Comparison of ENCODE assay signal across 16 mouse cellular contexts in the genomic region with DNA sequence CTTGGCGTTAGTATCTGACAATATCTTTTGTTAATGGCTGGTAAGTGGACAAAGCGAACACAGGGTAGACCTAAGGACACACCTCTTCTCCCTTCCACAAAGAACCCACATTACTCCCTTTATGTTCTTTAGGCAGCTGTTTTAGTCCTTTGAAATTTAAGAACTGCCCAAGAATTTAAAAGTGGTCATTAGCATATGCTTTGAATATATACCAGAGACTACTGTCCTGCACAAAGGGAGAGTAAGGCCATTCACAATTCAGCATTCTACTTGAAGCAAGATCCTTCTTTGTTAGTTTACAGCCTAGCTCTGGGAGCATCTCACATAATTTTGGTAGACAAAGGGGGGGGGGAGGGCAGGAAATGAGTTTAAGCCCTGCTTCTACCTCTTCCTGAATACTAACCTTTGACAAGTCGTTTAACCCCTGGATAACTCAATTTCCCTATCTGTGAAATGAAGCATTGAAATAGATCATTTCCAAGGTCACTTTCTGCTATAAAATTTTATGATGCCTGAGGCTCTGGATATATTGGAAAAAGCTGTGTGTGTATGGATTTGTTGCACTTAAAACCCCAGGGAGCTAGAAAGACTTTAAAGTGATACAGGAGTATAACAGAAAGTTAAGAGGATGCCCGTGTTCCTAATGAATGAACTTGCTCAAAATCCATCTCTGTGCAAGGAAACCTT.
DNase-seq lines count a peak whose midpoint lies in the region; ATAC-seq and TF ChIP-seq lines count a peak whose summit lies in the region.
"Had no signal": no experiment of that assay in that cellular context is flagged by ENCODE, and none has a peak within 500 bp of the region (broad histone marks: within the 10 kb centered on the region; RNA-seq: fewer than 3 reads in every experiment).

No protein-coding gene starts in this region.

- DNase-seq in hindbrain, embryonic 10.5 days (ENCODE audit: low spot score): no peak
- no peak for DNase-seq in hindbrain, embryonic 14.5 days (ENCODE audit: low spot score)
- DNase-seq in midbrain, postnatal 0 days (ENCODE audit: low spot score): no peak
- no peak for DNase-seq in layer of hippocampus, postnatal 25 days (ENCODE audit: extremely low spot score in 1 of 2, low spot score in 1 of 2)
- DNase-seq: B cell, adult 2 months; cerebellum, postnatal 14 days; heart, adult 11 months; lung, adult 2 months; right cerebral cortex, postnatal 4 days; thymus, postnatal 25 days had no signal

- H3K9ac ChIP-seq in hindbrain, embryonic 14.5 days: no peak overlapping the region
- H3K9ac ChIP-seq in midbrain, embryonic 12.5 days (replicated peaks): no peak overlapping the region
- H3K9ac ChIP-seq in midbrain, postnatal 0 days (replicated peaks; ENCODE audit: low read length, poor library complexity, severe bottlenecking): no peak overlapping the region
- no peak overlapping the region for H3K9ac ChIP-seq in forebrain, embryonic 13.5 days
- no peak overlapping the region for H3K9ac ChIP-seq in neural tube, embryonic 12.5 days

- no peak overlapping the region for H3K4me2 ChIP-seq in hindbrain, embryonic 14.5 days (replicated peaks)
- no peak overlapping the region for H3K4me2 ChIP-seq in midbrain, embryonic 12.5 days (replicated peaks)
- no peak overlapping the region for H3K4me2 ChIP-seq in midbrain, postnatal 0 days (ENCODE audit: low read depth, low read length, poor library complexity, severe bottlenecking)
- H3K4me2 ChIP-seq in forebrain, embryonic 13.5 days: no peak overlapping the region
- no peak overlapping the region for H3K4me2 ChIP-seq in neural tube, embryonic 12.5 days (replicated peaks)

- H3K4me3 ChIP-seq in hindbrain, embryonic 10.5 days: no peak overlapping the region
- no peak overlapping the region for H3K4me3 ChIP-seq in hindbrain, embryonic 14.5 days (replicated peaks; ENCODE audit: low read length)
- H3K4me3 ChIP-seq in midbrain, embryonic 12.5 days: no peak overlapping the region
- H3K4me3 ChIP-seq in midbrain, postnatal 0 days (ENCODE audit: low read depth, low read length): no peak overlapping the region
- H3K4me3 ChIP-seq in forebrain, embryonic 13.5 days: no peak overlapping the region
- H3K4me3 ChIP-seq in neural tube, embryonic 12.5 days: no peak overlapping the region
- H3K4me3 ChIP-seq: megakaryocyte, embryonic 14.5 days had no signal

- TF ChIP-seq CTCF in midbrain, postnatal 0 days (IDR thresholded peaks at IDR 0.05): no peak

- 0 out of 2 replicates have a peak, but pooled peaks cover 2% of the 10 kb centered on the region for H3K9me3 ChIP-seq in hindbrain, embryonic 10.5 days
- no peaks in the 10 kb centered on the region for H3K9me3 ChIP-seq in hindbrain, embryonic 14.5 days (ENCODE audit: control insufficient read depth, low read length)
- no peaks in the 10 kb centered on the region for H3K9me3 ChIP-seq in midbrain, embryonic 12.5 days
- H3K9me3 ChIP-seq in midbrain, postnatal 0 days (ENCODE audit: low read length): no peaks in the 10 kb centered on the region
- no peaks in the 10 kb centered on the region for H3K9me3 ChIP-seq in forebrain, embryonic 13.5 days (replicated peaks)
- no peaks in the 10 kb centered on the region for H3K9me3 ChIP-seq in neural tube, embryonic 12.5 days

- H3K27me3 ChIP-seq in hindbrain, embryonic 10.5 days (ENCODE audit: insufficient read depth, poor library complexity, severe bottlenecking): no peaks in the 10 kb centered on the region
- H3K27me3 ChIP-seq in hindbrain, embryonic 14.5 days (ENCODE audit: control insufficient read depth, insufficient read depth, low read length): no peaks in the 10 kb centered on the region
- no peaks in the 10 kb centered on the region for H3K27me3 ChIP-seq in midbrain, embryonic 12.5 days
- H3K27me3 ChIP-seq in midbrain, postnatal 0 days (ENCODE audit: insufficient read depth, low read length): no peaks in the 10 kb centered on the region; the same call in 1 of the 2 replicates
- no peaks in the 10 kb centered on the region for H3K27me3 ChIP-seq in forebrain, embryonic 13.5 days
- H3K27me3 ChIP-seq in neural tube, embryonic 12.5 days (replicated peaks): no peaks in the 10 kb centered on the region
- H3K27me3 ChIP-seq: megakaryocyte, embryonic 14.5 days had no signal

- 55% methylated on average over 4 of the region's 4 CpGs for WGBS in hindbrain, embryonic 10.5 days
- 39% methylated on average over 4 of the region's 4 CpGs for WGBS in hindbrain, embryonic 14.5 days
- WGBS in midbrain, embryonic 12.5 days: 50% methylated on average over 4 of the region's 4 CpGs
- WGBS in midbrain, postnatal 0 days: 34% methylated on average over 4 of the region's 4 CpGs
- WGBS in forebrain, embryonic 13.5 days: 19% methylated on average over 4 of the region's 4 CpGs
- whole genome bisulfite sequencing in neural tube, embryonic 12.5 days: 21% methylated on average over 4 of the region's 4 CpGs

- peak overlapping the region; percentile 60 for H3K27ac ChIP-seq in hindbrain, embryonic 10.5 days
- H3K27ac ChIP-seq in hindbrain, embryonic 14.5 days: no peak overlapping the region; the same call in 1 of the 2 replicates
- peak overlapping the region; percentile 21; the same call in 1 of the 2 replicates for H3K27ac ChIP-seq in midbrain, embryonic 12.5 days (replicated peaks)
- H3K27ac ChIP-seq in midbrain, postnatal 0 days (ENCODE audit: low read depth, low read length): no peak overlapping the region
- no peak overlapping the region for H3K27ac ChIP-seq in forebrain, embryonic 13.5 days
- H3K27ac ChIP-seq in neural tube, embryonic 12.5 days: 0 out of 2 replicates have a peak overlapping the region, but pooled peaks have one; percentile 3

- H3K36me3 ChIP-seq in hindbrain, embryonic 10.5 days: no peaks in the 10 kb centered on the region
- no peaks in the 10 kb centered on the region for H3K36me3 ChIP-seq in hindbrain, embryonic 14.5 days (replicated peaks; ENCODE audit: control insufficient read depth, insufficient read depth)
- H3K36me3 ChIP-seq in midbrain, embryonic 12.5 days: no peaks in the 10 kb centered on the region
- H3K36me3 ChIP-seq in midbrain, postnatal 0 days (ENCODE audit: insufficient read depth, low read length): no peaks in the 10 kb centered on the region
- no peaks in the 10 kb centered on the region for H3K36me3 ChIP-seq in forebrain, embryonic 13.5 days (ENCODE audit: poor library complexity, severe bottlenecking)
- H3K36me3 ChIP-seq in neural tube, embryonic 12.5 days: no peaks in the 10 kb centered on the region

- ATAC-seq in hindbrain, embryonic 14.5 days (ENCODE audit: low FRiP score): no peak; the same call in 1 of the 2 replicates
- ATAC-seq in midbrain, embryonic 12.5 days (ENCODE audit: low FRiP score, low read depth): peak; percentile 68; the same call in 1 of the 2 replicates
- ATAC-seq in midbrain, postnatal 0 days (ENCODE audit: low FRiP score): no peak
- peak; percentile 31; the same call in 1 of the 2 replicates for ATAC-seq in forebrain, embryonic 13.5 days
- peak; percentile 86 for ATAC-seq in neural tube, embryonic 12.5 days (ENCODE audit: low FRiP score, low read depth)
- ATAC-seq in megakaryocyte-erythroid progenitor cell, adult 5-6 weeks (replicated peaks; ENCODE audit: low FRiP score, low TSS enrichment, poor library complexity, severe bottlenecking): no peak
- ATAC-seq: intestine, embryonic 16.5 days had no signal

- H3K4me1 ChIP-seq in hindbrain, embryonic 10.5 days (replicated peaks): peaks cover 33% of the 10 kb centered on the region
- no peaks in the 10 kb centered on the region for H3K4me1 ChIP-seq in hindbrain, embryonic 14.5 days (replicated peaks; ENCODE audit: control insufficient read depth, insufficient read depth, low read length)
- H3K4me1 ChIP-seq in midbrain, embryonic 12.5 days: peaks cover 20% of the 10 kb centered on the region
- no peaks in the 10 kb centered on the region for H3K4me1 ChIP-seq in midbrain, postnatal 0 days (ENCODE audit: insufficient read depth, low read length)
- peaks cover 33% of the 10 kb centered on the region for H3K4me1 ChIP-seq in forebrain, embryonic 13.5 days
- peaks cover 26% of the 10 kb centered on the region for H3K4me1 ChIP-seq in neural tube, embryonic 12.5 days

Comparison
In these comparisons a context has a peak if more than half of its experiments do, and no peak if none do; other contexts are left out.
1. H3K27ac ChIP-seq: peak in hindbrain, embryonic 10.5 days (single experiment), midbrain, embryonic 12.5 days (single experiment) and neural tube, embryonic 12.5 days (single experiment); none in hindbrain, embryonic 14.5 days (single experiment), midbrain, postnatal 0 days (single experiment) and forebrain, embryonic 13.5 days (single experiment).
2. ATAC-seq: peak in midbrain, embryonic 12.5 days (single experiment), forebrain, embryonic 13.5 days (single experiment) and neural tube, embryonic 12.5 days (single experiment); none in hindbrain, embryonic 14.5 days (single experiment), midbrain, postnatal 0 days (single experiment) and megakaryocyte-erythroid progenitor cell, adult 5-6 weeks (single experiment).